Mouse (Mus musculus): ENCODE measurements around the gene Mrps5.

Gene Mrps5

DNA sequence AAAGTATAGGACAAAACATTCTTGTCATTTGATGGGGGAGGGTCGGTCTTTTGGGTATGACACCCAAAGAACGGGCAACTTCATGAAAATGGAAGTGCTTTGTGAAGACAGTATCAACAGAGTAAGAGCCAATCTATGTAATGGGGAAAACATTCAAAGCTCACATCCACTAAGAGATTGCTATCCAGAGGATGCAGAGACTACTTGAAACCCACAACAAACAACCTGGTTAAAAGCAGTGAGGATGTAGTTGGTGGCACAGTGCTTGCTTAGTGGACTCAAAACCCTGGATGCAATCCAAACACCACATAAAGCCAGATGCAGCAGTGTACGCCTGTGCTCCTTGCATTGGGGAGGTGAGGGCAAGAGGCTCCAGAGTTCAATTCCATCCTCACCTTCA, 32.3 kb downstream of the Mrps5 start:
- DNase-seq (ENCODE audit: low read depth, low spot score) = no peak

DNA sequence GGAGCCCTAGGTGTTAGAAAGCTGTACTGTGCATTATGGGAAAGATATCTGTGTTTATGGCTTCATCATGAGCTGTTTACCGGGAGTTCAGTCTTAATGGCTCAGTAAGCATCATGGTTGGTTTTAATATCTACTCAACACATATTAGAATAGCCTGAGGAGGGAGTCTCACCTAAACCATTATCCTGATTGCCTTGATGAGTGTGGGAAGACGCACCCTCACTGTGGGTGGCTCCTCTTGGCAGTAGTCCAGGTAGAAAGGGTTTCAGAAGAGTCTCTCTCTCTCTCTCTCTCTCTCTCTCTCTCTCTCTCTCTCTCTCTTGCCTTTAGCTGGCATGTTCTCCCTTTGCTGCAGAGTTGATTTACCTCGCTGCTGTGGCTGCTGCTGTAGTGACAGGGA, 35.0 kb downstream of the Mrps5 start:
- DNase-seq (ENCODE audit: low read depth, low spot score) = no peak

- no peak for DNase-seq (ENCODE audit: low read depth, low spot score)
Measured at GRCm38 (mm10) chr2:127624786-127625185, 37.8 kb downstream of the Mrps5 start.

GRCm38 (mm10) chr2:127625659-127626058, 38.6 kb downstream of the Mrps5 start:
- no peak for DNase-seq (ENCODE audit: low read depth, low spot score)

DNA sequence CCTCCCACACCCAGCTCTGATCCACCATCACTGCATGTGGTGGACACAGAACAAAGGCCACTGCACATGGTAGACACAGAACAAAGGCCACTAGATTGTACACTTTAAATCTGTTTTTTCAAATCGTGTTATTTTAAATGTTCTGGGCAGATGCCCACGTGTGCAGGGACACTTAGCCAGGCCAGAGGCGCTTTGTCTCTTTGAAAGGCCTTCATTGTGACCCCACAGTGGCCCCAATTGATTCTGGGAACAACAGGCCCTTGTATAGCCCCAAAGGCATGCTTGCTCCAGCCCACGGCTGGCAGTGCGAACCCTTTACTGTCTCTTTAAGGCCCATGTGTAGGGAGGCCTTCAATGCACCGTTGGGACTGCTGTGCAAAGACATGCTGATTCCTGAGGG, 40.3 kb downstream of the Mrps5 start:
- DNase-seq (ENCODE audit: low read depth, low spot score) = no peak

- DNase-seq (ENCODE audit: low read depth, low spot score) = no peak
Measured at GRCm38 (mm10) chr2:127627990-127628570, 41.1 kb downstream of the Mrps5 start.

GRCm38 (mm10) chr2:127632601-127633000, 45.6 kb downstream of the Mrps5 start:
- DNase-seq (ENCODE audit: low read depth, low spot score) = no peak

- no peak for DNase-seq (ENCODE audit: low read depth, low spot score)
Measured at GRCm38 (mm10) chr2:127635581-127635980, 48.6 kb downstream of the Mrps5 start.

DNA sequence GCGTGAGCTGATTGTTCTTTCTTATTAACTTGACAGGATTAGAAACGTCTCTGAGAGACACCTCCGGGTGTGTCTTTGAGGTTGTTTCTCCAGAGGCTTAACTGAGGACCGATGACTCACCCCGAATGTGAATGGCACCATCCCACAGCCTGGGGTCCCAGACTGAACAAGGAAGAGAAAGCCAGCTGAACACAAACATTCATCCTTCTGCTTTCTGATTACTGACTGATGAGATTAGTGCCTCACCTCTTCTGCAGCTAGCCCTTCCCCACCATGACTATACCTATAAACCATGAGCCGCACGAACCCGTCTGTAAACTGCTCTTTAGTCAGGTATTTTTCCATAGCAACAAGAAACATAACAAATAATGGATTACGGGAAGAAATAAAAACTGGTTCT, 52.0 kb downstream of the Mrps5 start:
- DNase-seq (ENCODE audit: low read depth, low spot score) = no peak

GRCm38 (mm10) chr2:127643728-127644704, 57.0 kb downstream of the Mrps5 start:
- DNase-seq (ENCODE audit: low read depth, low spot score) = no peak

GRCm38 (mm10) chr2:127646875-127647274, 59.9 kb downstream of the Mrps5 start:
- no peak for DNase-seq (ENCODE audit: low read depth, low spot score)

- no peak for DNase-seq (ENCODE audit: low read depth, low spot score)
Measured at GRCm38 (mm10) chr2:127648145-127648544, 61.1 kb downstream of the Mrps5 start.

DNA sequence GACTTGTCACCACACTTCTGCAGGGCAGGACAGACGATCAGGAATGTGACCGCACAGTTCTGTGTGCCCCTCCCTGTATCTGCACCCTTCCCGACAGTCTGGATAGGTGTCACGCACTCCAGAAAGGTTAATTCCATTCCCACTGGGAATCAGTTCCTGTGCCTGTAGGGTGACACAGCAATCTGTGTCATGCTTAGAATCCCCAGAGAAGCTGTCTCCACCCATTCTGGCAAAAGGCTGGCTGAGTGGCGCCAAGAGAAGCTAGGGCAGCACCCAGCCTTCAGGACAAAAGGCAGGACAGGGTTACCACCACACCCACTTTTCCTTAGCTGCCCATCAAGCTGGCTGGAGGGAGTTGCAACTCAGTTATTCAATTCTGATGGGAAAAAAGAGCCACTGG, 62.9 kb downstream of the Mrps5 start:
- no peak for DNase-seq (ENCODE audit: low read depth, low spot score)

DNA sequence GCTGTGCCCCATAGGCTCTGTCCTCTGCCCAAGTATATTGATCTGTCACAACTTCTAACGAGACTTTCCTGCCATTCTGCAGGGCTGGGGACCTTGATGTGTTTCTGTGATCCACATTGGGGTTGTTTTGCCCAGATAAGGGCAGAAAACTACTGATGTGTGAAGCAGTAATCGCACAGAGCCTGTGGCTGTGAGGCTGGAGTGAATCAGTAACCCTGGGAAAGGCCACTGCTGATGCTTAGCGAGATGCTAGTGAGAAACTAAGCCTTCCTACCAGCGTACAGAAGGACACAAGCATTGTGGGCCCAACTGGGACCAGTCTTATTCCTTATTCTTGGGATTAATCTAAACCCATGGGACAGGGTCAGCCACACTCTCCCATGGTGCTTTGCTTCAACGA, 64.6 kb downstream of the Mrps5 start:
- no peak for DNase-seq (ENCODE audit: low read depth, low spot score)

- no peak for DNase-seq (ENCODE audit: low read depth, low spot score)
Measured at GRCm38 (mm10) chr2:127652335-127652734, 65.3 kb downstream of the Mrps5 start.

DNA sequence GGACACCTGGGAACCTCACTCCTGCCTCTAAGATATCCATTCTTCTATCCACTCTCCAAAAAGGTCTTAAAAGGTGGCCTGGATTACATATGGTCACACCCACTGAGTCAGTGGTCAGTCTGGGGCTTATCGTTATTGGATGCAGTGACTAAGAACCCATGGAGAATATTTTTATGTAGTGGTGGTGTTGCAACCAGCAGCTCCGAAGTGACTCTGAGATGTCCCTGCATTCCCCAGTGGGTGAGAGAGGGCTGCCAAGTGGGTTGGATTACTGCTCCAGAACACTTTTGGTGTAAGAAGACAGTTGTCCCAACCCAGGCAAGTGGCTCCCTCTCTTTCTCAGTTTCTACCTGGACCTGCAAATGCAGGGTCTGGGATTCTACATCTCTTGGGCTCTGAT, 65.8 kb downstream of the Mrps5 start:
- no peak for DNase-seq (ENCODE audit: low read depth, low spot score)

- no peak for DNase-seq (ENCODE audit: low read depth, low spot score)
Measured at GRCm38 (mm10) chr2:127654786-127655185, 67.8 kb downstream of the Mrps5 start.

DNA sequence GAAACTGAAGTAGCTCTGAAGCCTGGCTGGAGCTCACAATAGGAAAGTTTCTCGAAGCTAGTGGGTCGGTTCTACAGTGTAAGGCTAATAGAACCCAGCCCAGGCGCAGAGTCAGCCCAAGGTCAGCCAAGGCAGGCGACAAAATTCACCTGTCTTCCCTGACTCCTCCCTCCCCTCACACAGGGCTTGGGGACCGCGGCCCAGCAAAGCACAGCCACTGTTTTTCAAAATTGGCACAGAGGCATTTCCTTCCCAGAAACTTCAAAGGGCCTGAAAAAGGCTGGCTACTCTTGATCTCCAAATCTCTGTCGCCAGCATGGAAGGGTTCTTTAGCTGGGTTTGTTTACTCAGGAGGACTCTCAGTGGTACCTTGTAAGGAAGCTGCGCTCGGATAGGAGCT, 68.4 kb downstream of the Mrps5 start:
- DNase-seq (ENCODE audit: low read depth, low spot score) = no peak

- DNase-seq (ENCODE audit: low read depth, low spot score) = peak; percentile 13
Measured at GRCm38 (mm10) chr2:127656086-127656720, 69.2 kb downstream of the Mrps5 start, which contains the start of gene Mal. Gene Mal, minus strand, starts transcription at chr2:127656695.

Measured in retina, postnatal 7 days (tissue).